Mouse (Mus musculus): Measurements from ENCODE around the gene B3gnt9.

Gene B3gnt9

GRCm38 (mm10) chr8:105282239-105282638 lies 27.3 kb upstream of the B3gnt9 start:
- DNase-seq (ENCODE audit: low read depth, low spot score), result no peak

DNA sequence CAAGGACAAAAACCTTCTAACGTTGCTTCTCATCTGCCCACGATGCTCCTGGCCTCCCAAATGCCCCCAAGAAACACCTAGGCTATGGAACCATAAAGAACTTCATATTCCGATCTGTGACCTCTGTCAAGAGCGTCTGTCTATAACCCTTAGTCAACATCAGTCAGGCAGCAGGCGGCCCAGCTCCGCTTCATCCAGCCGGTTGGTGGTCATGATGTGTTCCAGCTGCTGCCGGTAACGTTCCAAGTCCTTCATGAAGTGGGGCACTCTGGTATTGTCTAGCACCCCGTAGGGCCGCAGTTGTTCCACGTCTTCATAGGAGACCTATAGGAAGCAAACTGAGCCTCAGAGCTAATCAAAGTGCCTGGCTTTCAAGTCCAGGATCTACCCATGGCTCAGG lies 26.9 kb upstream of the B3gnt9 start:
- DNase-seq (ENCODE audit: low read depth, low spot score), result no peak

DNA sequence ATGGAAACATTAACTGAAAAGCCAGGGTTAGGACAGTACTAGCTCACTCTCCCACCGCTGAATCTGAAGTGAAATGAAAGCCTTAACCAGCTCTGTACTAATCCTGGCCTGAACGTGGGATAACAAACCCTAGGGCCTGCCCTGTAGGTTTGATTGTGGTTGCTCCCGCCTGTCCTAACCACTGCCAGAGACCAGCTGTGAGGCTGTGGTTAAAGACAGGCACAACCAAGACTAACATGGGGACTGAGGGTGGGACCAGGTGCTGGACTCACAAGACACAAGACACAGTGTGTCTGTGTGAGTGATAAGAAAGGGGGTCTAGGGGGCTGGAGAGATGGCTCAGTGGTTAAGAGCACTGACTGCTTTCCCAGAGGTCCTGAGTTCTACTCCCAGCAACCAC lies 25.6 kb upstream of the B3gnt9 start:
- no peak for DNase-seq (ENCODE audit: low read depth, low spot score)

- DNase-seq (ENCODE audit: low read depth, low spot score), result no peak
Observed at GRCm38 (mm10) chr8:105278911-105279334, 24.0 kb upstream of the B3gnt9 start.

- DNase-seq (ENCODE audit: low read depth, low spot score), result no peak
Observed at GRCm38 (mm10) chr8:105276292-105277120, 21.6 kb upstream of the B3gnt9 start.

- no peak for DNase-seq (ENCODE audit: low read depth, low spot score)
Observed at GRCm38 (mm10) chr8:105275840-105276239, 20.9 kb upstream of the B3gnt9 start, which contains the start of gene Nol3. TSS of gene Nol3 (plus strand) at chr8:105276140.

DNA sequence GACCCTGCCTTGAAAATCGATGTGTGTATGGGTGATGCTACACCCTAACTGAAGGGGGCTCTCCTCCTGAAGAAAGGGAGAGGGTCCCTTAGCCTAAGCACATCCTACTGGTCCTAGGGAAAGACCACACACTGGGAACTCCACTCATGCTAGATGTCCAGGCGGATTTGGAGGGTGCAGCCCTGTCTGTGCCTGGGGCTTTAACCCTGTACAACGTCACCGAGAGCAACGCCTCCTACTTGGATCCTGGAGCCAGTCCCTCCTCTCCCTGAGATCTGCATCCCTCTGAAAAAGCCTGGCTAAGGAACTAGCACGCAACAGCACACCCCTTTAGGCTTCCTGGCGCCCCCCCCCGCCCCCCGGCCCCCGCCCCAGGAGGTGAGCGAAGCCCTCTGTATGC lies 20.4 kb upstream of the B3gnt9 start:
- no peak for DNase-seq (ENCODE audit: low read depth, low spot score)

DNA sequence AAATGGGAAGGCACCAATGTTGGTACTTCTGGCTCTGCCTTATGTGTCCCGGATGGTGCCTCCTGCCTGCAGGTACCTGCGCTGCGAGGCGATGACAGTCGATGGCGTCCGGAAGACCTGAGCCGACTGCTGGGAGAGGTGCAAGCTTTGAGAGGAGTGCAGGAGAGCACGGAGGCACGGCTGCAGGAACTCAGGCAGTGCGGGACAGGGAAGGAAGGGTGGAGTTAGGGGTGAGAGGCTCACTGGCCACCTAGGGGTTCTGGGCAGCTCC lies 15.9 kb upstream of the B3gnt9 start:
- DNase-seq (ENCODE audit: low read depth, low spot score), result no peak

GRCm38 (mm10) chr8:105270101-105270915 lies 15.4 kb upstream of the B3gnt9 start:
- DNase-seq (ENCODE audit: low read depth, low spot score), result no peak

- DNase-seq (ENCODE audit: low read depth, low spot score), result no peak
Observed at GRCm38 (mm10) chr8:105269461-105269947, 14.6 kb upstream of the B3gnt9 start, which contains the start of gene Hsf4. TSS of gene Hsf4 (plus strand) at chr8:105269801.

- no peak for DNase-seq (ENCODE audit: low read depth, low spot score)
Observed at GRCm38 (mm10) chr8:105269075-105269458, 14.1 kb upstream of the B3gnt9 start.

DNA sequence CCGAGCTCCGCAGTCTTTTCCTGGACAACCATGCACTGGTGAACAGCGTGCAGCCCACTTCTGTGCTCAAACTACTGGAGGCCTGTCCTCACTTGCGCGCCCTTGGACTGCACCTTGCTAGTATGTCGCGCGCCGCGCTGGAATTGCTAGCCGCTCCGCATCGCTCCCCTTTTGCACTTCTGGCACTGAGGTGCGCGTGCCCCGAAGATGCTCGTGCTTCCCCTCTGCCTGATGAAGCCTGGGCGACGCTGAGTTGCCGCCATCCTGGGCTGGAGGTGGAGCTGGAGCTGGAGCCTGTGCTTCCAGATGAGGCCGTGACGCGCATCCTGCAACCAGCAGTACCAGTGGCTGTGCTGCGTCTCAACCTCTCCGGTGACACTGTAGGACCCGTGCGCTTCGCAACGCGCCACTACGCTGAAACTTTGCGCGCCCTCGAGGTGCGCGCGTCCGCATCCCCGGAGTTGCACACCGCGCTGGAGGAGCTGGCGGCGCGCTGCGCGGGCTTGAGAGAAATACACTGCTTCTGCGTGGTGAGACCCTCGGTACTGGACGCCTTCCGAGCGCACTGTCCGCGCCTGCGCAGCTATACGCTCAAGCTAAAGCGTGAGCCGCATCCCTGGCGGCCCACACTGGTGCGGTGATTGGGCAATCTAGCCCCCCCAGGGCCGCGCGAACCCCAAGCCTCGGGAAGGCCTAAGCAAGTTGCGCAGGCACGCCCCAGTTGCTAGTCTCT lies 13.6 kb upstream of the B3gnt9 start:
- DNase-seq (ENCODE audit: low read depth, low spot score), result no peak

DNA sequence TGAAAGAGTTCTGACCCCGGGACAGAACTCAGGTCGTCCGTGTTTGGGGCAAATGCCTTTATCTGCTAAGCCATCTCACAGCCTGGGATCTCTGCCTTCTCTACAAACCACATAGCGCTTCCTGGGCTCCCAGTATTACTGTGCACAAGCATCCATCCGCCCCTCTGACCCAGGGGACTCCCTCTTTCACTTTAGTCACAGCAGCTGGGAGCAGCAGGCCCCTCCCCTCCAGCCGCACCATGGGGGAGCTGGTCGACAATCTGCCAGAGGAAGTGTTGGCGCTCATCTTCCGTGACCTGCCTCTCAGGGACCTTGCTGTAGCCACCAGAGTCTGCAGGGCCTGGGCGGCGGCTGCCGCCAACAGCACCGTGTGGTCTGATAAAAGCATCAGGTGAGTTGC lies 11.8 kb upstream of the B3gnt9 start:
- DNase-seq (ENCODE audit: low read depth, low spot score), result no peak

DNA sequence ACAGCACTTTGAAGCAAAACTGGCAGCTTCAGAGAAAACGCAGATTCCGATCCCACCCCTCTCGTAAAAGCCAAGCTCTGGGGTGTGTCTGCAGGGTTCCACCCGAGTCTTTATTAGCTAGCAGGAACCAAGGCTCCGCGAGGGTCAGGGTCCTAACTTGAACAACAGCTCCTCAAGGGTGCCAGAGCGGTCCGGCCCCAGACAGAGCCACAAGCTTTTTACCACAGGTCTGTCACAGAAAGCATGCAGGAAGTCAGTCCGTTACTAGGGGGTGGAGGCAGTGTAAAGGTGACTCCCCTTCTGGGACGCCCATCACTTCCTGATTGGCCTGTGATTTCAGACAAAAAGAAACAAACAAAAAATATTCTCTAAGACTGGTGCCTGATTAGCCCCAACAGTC lies 10.2 kb upstream of the B3gnt9 start:
- peak; percentile 82 for DNase-seq (ENCODE audit: low read depth, low spot score)

GRCm38 (mm10) chr8:105264024-105264982 lies 9.3 kb upstream of the B3gnt9 start, which contains the start of the genes Tradd and Fbxl8:
TSS of gene Tradd (minus strand) at chr8:105264609.
TSS of gene Fbxl8 (plus strand) at chr8:105264648.
- peak; percentile 83 for DNase-seq (ENCODE audit: low read depth, low spot score)

- DNase-seq (ENCODE audit: low read depth, low spot score), result peak; percentile 49
Observed at GRCm38 (mm10) chr8:105263244-105263912, 8.4 kb upstream of the B3gnt9 start.

- peak; percentile 34 for DNase-seq (ENCODE audit: low read depth, low spot score)
Observed at GRCm38 (mm10) chr8:105261326-105261980, 6.5 kb upstream of the B3gnt9 start.

- no peak for DNase-seq (ENCODE audit: low read depth, low spot score)
Observed at GRCm38 (mm10) chr8:105260371-105261099, 5.6 kb upstream of the B3gnt9 start.

All from 3T3-L1 (cell line).